Mouse (Mus musculus): ENCODE data around the gene Abcd1. TPM values are rescaled to one million over a fixed set of nuclear protein-coding genes. Genes with fewer than 3 reads are reported as not detected.
"Not testable (repeated sequence)": the region's sequence is repeated elsewhere in the genome, so short reads cannot be mapped to it uniquely, and the experiment has no call there.

The Abcd1 gene
- polyA plus RNA-seq, 1 experiment from 2014 or later = 12.3 TPM

DNA sequence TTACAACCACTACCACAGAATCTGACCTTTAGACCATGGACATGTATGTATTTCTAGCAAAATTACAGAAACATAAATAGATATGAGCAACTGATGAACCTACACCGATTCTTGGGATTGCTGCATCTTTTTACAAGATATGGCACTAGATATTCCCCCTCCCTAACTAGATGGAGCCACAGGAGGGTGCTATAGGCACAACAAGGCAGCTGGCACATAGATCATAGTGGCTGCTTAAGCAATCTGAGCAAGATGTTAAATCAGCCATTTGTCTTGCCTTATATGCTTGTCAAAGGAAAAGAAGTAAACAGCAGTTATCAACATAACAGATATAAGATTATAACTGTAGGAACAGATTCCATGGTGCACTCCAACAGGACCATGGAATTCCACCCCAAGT is 15.9 kb upstream of the Abcd1 start:
- H3K4me2 ChIP-seq = no peak overlapping the region
- H3K9me3 ChIP-seq = no peaks in the 10 kb centered on the region
- H3K4me1 ChIP-seq = no peaks in the 10 kb centered on the region
- no peak for ATAC-seq (ENCODE audit: extremely low read depth, insufficient number of reproducible peaks, low FRiP score, low TSS enrichment)
- H3K27ac ChIP-seq (replicated peaks) = no peak overlapping the region
- H3K27me3 ChIP-seq (replicated peaks) = no peaks in the 10 kb centered on the region
- no peak overlapping the region for H3K9ac ChIP-seq
- no peak overlapping the region for H3K4me3 ChIP-seq
- 80% methylated on average over 1 of the region's 1 CpGs for WGBS
- H3K36me3 ChIP-seq = peaks cover 53% of the 10 kb centered on the region

DNA sequence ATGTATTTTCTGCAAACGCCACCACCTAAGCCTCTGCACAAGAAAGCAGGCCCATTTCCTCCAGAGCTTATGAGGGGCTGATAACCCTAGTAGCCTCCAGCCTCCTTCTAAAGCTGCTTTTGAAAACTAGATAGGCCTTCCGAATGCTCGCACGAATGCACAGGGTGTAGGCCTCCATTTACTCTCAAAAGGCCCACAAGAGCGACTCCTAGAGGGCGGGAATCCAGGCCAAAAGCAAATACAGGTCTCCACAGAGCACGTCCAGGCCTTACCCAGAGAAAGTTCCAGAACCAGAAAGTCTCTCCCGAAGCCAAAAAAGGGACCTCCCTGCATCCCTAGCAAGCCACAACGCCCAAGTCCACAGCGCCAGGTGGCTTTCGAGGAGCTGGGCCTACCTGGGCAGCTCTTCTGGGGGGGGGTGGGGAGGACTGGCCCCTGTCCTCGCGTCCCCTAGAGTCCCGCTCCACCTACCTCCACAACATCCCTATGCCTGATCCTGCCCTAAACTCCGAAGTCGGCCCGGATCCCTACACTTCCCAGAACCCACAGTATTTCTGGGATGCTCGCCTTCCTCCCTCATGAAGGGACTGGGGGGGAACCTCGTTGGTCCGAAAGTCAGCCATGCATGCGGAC is 805 bp upstream of the Abcd1 start:
- peak overlapping the region; percentile 79 for H3K4me2 ChIP-seq
- H3K36me3 ChIP-seq = peaks cover 29% of the 10 kb centered on the region
- peak overlapping the region; percentile 60 for H3K4me3 ChIP-seq
- peak; percentile 16; the same call in 1 of the 2 replicates for ATAC-seq (ENCODE audit: extremely low read depth, insufficient number of reproducible peaks, low FRiP score, low TSS enrichment)
- 15% methylated on average over 21 of the region's 21 CpGs for WGBS
- peak overlapping the region; percentile 82 for H3K9ac ChIP-seq
- H3K9me3 ChIP-seq = no peaks in the 10 kb centered on the region
- peak overlapping the region; percentile 84 for H3K27ac ChIP-seq (replicated peaks)
- H3K27me3 ChIP-seq (replicated peaks) = no peaks in the 10 kb centered on the region; the same call in 1 of the 2 replicates
- peaks cover 39% of the 10 kb centered on the region for H3K4me1 ChIP-seq

DNA sequence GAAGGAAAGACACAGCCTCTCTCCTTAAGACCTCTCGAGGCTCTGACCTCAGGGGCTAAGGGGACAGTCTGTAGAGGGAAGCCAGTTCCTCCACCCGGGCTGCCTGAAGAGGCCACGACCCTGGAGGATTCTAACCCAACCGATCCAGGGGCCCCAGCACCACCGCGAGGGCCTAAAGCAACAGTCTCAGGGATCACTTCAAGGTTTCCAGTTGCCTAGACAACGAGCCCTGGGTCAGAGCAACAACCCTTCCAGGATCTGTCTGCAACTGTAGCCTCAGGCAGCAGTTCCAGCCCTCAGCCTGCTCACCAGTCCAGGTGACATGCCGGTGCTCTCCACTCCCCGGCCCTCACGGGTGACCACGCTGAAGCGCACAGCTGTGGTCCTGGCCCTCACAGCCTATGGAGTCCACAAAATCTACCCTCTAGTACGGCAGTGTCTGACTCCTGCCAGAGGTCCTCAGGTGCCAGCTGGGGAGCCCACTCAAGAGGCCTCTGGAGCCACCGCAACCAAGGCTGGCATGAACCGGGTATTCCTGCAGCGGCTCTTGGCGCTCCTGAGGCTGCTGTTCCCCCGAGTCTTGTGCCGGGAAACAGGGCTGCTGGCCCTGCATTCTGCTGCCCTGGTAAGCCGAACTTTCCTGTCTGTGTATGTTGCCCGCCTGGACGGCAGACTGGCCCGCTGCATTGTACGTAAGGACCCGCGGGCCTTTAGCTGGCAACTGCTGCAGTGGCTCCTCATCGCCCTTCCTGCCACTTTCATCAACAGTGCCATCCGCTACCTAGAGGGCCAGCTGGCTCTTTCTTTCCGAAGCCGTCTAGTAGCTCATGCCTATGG is 530 bp downstream of the Abcd1 start:
- H3K9ac ChIP-seq = peak overlapping the region; percentile 80
- 29% methylated on average over 30 of the region's 30 CpGs for WGBS
- H3K4me3 ChIP-seq = peak overlapping the region; percentile 60
- ATAC-seq (ENCODE audit: extremely low read depth, insufficient number of reproducible peaks, low FRiP score, low TSS enrichment) = no peak
- H3K27ac ChIP-seq (replicated peaks) = peak overlapping the region; percentile 84
- H3K9me3 ChIP-seq = no peaks in the 10 kb centered on the region
- peak overlapping the region; percentile 79 for H3K4me2 ChIP-seq
- no peaks in the 10 kb centered on the region; the same call in 1 of the 2 replicates for H3K27me3 ChIP-seq (replicated peaks)
- H3K36me3 ChIP-seq = peaks cover 24% of the 10 kb centered on the region
- peaks cover 39% of the 10 kb centered on the region for H3K4me1 ChIP-seq

DNA sequence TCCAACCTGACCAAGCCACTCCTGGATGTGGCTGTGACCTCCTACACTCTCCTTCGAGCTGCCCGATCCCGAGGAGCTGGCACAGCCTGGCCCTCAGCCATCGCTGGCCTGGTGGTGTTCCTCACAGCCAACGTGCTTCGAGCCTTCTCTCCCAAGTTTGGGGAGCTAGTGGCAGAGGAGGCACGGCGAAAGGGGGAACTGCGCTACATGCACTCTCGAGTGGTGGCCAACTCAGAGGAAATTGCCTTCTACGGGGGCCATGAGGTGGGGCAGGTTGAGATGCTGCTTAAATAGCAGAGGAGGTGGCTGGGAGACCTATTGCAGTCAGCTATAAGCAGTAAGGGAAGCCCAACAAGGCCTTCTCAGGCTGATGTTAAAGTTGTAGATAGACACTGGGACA is 1.3 kb downstream of the Abcd1 start:
- WGBS = 67% methylated on average over 11 of the region's 11 CpGs
- no peak overlapping the region for H3K27ac ChIP-seq (replicated peaks)

DNA sequence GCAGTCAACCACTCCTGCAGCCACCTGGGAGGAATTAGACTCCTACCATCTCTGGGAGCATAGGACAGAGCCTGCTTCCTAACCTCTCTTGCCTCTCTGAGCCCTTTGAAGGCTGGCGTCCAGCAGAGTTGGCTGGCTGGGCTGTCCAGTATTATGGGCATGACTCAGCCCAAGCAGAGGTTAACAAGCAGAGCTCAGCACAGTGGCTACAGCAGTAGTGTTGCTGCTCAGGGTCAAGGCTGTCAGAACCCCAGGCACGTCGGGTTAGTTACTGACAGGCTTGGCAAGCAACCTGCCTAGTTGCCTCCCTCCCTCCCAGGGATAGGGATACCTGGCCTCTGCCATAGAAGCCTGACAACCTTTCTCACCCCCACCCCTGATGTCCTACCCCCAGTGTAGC is 1.9 kb downstream of the Abcd1 start:
- Histone ChIP-seq H3K27me3 (replicated peaks) (no peaks in the 10 kb centered on the region; the same call in 1 of the 2 replicates), H3K4me1 (peaks cover 39% of the 10 kb centered on the region), H3K4me3 (no peak overlapping the region; the same call in 1 of the 2 replicates), H3K9ac (peak overlapping the region; percentile 47), H3K27ac (replicated peaks) (peak overlapping the region; percentile 51), H3K36me3 (peaks cover 12% of the 10 kb centered on the region; the same call in 1 of the 2 replicates), H3K4me2 (peak overlapping the region; percentile 79), H3K9me3 (no peaks in the 10 kb centered on the region)
- no peak for ATAC-seq (ENCODE audit: extremely low read depth, insufficient number of reproducible peaks, low FRiP score, low TSS enrichment)
- WGBS = 37% methylated on average over 3 of the region's 3 CpGs

More for the DNA sequence above, 1.3 kb downstream of the Abcd1 start:
- ATAC-seq (ENCODE audit: extremely low read depth, insufficient number of reproducible peaks, low FRiP score, low TSS enrichment) = no peak
- H3K4me2 ChIP-seq = peak overlapping the region; percentile 79
- peak overlapping the region; percentile 60 for H3K4me3 ChIP-seq
- H3K4me1 ChIP-seq = peaks cover 39% of the 10 kb centered on the region
- H3K9ac ChIP-seq = peak overlapping the region; percentile 80
- no peaks in the 10 kb centered on the region for H3K9me3 ChIP-seq
- H3K36me3 ChIP-seq = peaks cover 17% of the 10 kb centered on the region
- no peaks in the 10 kb centered on the region; the same call in 1 of the 2 replicates for H3K27me3 ChIP-seq (replicated peaks)

DNA sequence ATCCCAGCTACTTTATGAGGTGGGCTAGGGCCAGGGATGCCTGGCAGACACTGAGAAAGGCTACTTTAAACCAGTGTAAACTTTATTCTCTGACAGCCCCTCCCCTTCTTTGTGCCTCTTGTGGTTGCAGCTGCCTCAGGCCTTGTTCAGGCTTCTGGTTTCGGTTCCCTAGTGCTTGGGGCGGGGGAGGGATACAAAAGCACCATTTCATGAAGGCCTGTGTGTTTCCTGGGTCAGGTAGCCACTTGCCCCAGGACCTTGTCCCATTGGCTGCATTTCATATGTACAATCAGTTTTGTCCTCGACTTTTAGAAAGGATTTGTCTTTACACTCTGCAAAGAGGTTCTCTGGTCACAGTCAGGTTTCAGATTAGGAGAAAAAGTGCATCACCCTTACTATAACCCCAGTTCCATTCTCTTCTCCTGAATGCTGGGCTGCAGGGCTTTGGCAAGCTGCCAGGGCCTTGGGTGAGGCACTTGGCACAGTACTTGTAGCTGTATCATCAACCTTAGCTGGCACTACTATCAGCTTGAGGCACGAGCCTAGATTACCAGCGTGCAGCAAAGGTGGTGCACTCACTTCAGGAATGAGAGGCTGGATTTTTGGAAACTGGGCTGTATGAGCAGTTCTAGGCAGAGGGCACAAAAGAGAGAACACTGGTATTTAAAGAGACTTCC is 2.4 kb downstream of the Abcd1 start:
- ATAC-seq (ENCODE audit: extremely low read depth, insufficient number of reproducible peaks, low FRiP score, low TSS enrichment) = no peak
- Histone ChIP-seq H3K9me3 (no peaks in the 10 kb centered on the region), H3K4me1 (peaks cover 39% of the 10 kb centered on the region), H3K27ac (replicated peaks) (peak overlapping the region; percentile 51), H3K36me3 (peaks cover 8% of the 10 kb centered on the region; the same call in 1 of the 2 replicates), H3K27me3 (replicated peaks) (no peaks in the 10 kb centered on the region; the same call in 1 of the 2 replicates), H3K4me3 (peak overlapping the region; percentile 16; the same call in 1 of the 2 replicates), H3K4me2 (peak overlapping the region; percentile 79), H3K9ac (peak overlapping the region; percentile 47)
- WGBS = 28% methylated on average over 5 of the region's 5 CpGs

DNA sequence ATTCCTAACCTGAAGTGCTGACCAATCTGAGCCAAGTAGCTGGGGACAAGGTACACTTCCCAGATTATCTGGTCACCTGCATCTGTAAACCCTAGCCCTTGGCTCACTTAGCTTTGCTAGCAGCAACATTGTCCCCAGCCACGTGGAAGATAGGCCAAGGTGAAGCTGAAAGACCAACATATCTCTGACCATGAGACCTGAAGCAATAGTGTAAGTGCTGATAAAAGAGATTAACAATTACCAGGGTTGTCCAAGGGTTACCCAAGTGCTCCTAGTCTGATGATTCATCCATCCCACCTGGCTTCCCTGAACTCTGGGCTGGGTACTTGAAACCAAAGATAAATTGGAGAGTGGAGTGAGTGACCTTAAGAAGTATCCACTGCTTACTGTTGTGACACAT is 14.5 kb downstream of the Abcd1 start:
- 55% methylated on average over 1 of the region's 1 CpGs for WGBS

DNA sequence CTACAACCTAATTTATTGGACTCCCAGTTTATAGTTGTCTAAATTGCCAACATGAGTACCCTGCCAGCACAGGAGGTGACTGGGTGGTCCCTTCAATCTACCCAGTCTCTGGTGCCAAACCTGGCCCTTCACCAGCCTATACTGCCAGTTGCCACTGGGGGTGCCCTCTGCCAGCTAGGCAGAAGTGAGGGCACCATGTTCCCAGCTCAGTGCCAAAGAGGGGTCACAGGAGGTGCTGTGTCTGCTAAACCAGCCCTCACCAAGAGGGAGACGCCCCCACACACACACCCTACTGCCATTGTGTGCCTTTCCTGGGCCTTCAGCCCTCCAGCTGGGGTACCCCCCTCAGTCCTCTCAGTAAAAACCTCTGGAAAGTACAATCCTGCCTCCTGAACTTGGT is 21.8 kb downstream of the Abcd1 start:
- H3K4me2 ChIP-seq = no peak overlapping the region
- H3K27ac ChIP-seq (replicated peaks) = no peak overlapping the region
- H3K36me3 ChIP-seq = no peaks in the 10 kb centered on the region
- no peak overlapping the region for H3K9ac ChIP-seq
- no peak overlapping the region for H3K4me3 ChIP-seq
- H3K9me3 ChIP-seq = no peaks in the 10 kb centered on the region
- H3K27me3 ChIP-seq (replicated peaks) = peaks cover 3% of the 10 kb centered on the region; the same call in 1 of the 2 replicates
- 54% methylated on average over 1 of the region's 1 CpGs for WGBS
- no peaks in the 10 kb centered on the region for H3K4me1 ChIP-seq
- ATAC-seq (ENCODE audit: extremely low read depth, insufficient number of reproducible peaks, low FRiP score, low TSS enrichment) = no peak

More for the DNA sequence above, 14.5 kb downstream of the Abcd1 start:
- H3K9ac ChIP-seq = no peak overlapping the region
- no peaks in the 10 kb centered on the region for H3K4me1 ChIP-seq
- H3K27ac ChIP-seq (replicated peaks) = no peak overlapping the region
- no peaks in the 10 kb centered on the region for H3K9me3 ChIP-seq
- H3K4me2 ChIP-seq = no peak overlapping the region
- peaks cover 23% of the 10 kb centered on the region for H3K36me3 ChIP-seq
- H3K27me3 ChIP-seq (replicated peaks) = no peaks in the 10 kb centered on the region; the same call in 1 of the 2 replicates
- no peak overlapping the region for H3K4me3 ChIP-seq
- no peak for ATAC-seq (ENCODE audit: extremely low read depth, insufficient number of reproducible peaks, low FRiP score, low TSS enrichment)

DNA sequence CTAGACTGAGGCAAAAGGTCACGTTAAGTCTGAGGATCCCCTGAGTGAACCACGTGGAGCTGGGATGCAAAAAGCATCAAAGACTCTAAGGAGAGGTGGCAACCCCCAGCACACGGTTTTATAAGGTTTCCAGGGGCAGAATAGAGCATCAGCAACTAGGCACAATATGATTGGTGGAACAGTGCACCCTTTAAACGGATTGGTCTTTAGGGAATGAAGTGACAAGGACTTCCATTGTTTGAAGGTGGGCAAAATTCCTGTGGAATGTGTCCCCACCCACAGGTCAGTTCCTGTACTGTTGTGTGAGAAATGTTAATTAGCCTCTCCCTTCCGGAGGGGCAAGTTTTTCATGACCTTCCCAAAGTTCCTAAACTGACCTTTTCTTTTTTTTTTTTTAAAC is 22.8 kb downstream of the Abcd1 start:
- Histone ChIP-seq H3K4me3 (no peak overlapping the region), H3K36me3 (no peaks in the 10 kb centered on the region), H3K9ac (no peak overlapping the region), H3K27ac (replicated peaks) (no peak overlapping the region), H3K27me3 (replicated peaks) (peaks cover 3% of the 10 kb centered on the region; the same call in 1 of the 2 replicates), H3K9me3 (no peaks in the 10 kb centered on the region), H3K4me1 (no peaks in the 10 kb centered on the region), H3K4me2 (no peak overlapping the region)
- ATAC-seq (ENCODE audit: extremely low read depth, insufficient number of reproducible peaks, low FRiP score, low TSS enrichment) = no peak
- WGBS = 62% methylated on average over 5 of the region's 5 CpGs

DNA sequence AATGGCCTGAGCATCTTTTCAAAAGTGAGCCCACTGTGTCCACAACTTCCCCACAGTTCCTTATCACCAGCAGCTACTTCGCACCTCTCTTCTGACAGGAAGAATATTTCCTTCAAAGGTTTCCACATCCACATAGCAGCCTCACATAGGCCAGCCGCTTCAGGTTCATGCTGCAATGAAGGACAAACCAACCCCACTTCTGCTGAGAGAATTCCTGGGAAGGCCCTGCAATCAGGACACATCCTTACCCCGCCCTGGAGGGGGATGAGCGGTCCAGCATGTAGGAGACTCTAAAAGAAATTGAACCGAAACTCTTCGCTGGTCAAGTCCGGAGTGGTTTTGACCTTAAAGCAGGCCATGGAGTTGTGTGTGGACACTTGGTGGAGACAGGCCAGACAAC is 23.4 kb downstream of the Abcd1 start:
- H3K27me3 ChIP-seq (replicated peaks); H3K4me1 ChIP-seq; ATAC-seq (ENCODE audit: extremely low read depth, insufficient number of reproducible peaks, low FRiP score, low TSS enrichment); H3K9me3 ChIP-seq; H3K36me3 ChIP-seq; H3K27ac ChIP-seq (replicated peaks); H3K4me3 ChIP-seq; H3K9ac ChIP-seq; H3K4me2 ChIP-seq: not testable (repeated sequence)
- 83% methylated on average over 7 of the region's 7 CpGs for WGBS

Measured in heart, embryonic 13.5 days (tissue).